Mouse (Mus musculus) hindbrain, embryonic 13.5 days (tissue): ENCODE data around the gene Adgra3. TPM values are rescaled to one million over a fixed set of nuclear protein-coding genes. Genes with fewer than 3 reads are reported as not detected.

ENCODE experiments used
- ATAC-seq: fragments of 200-750 bp; cut with Nextera tagmentation; 2 replicates; pipeline ENCODE4 v1.8.0; 2017; ENCODE audit warnings: moderate TSS enrichment; ENCODE audit not compliant: low FRiP score
- H3K27ac ChIP-seq: fragments of 300-500 bp; sonication (generic); 2 replicates; pipeline ENCODE4 v1.5.1; 2015; ENCODE audit warnings: inconsistent platforms, mild to moderate bottlenecking, moderate library complexity
- H3K27me3 ChIP-seq: fragments of 300-500 bp; sonication (generic); 2 replicates; pipeline ENCODE4 v1.6.1; 2015; ENCODE audit warnings: mild to moderate bottlenecking, inconsistent platforms
- H3K36me3 ChIP-seq: fragments of 300-500 bp; sonication (generic); 2 replicates; pipeline ENCODE4 v1.6.1; 2015; ENCODE audit warnings: mild to moderate bottlenecking, inconsistent platforms
- H3K4me1 ChIP-seq: fragments of 300-500 bp; sonication (generic); replicated peaks from 2 replicates; pipeline ENCODE4 v1.6.1; 2015; ENCODE audit warnings: inconsistent platforms
- H3K4me2 ChIP-seq: fragments of 300-500 bp; sonication (generic); 2 replicates; pipeline ENCODE4 v1.6.1; 2015; ENCODE audit warnings: inconsistent platforms, mild to moderate bottlenecking, moderate library complexity
- H3K4me3 ChIP-seq: fragments of 300-500 bp; sonication (generic); 2 replicates; pipeline ENCODE4 v1.5.1; 2015; ENCODE audit warnings: mild to moderate bottlenecking, inconsistent platforms
- H3K9ac ChIP-seq: fragments of 300-500 bp; sonication (generic); 2 replicates; pipeline ENCODE4 v1.6.1; 2015; ENCODE audit warnings: mild to moderate bottlenecking, inconsistent platforms
- H3K9me3 ChIP-seq: fragments of 300-500 bp; sonication (generic); 2 replicates; pipeline ENCODE4 v1.6.1; 2016; ENCODE audit warnings: inconsistent platforms
- WGBS: fragments of 180-500 bp; shearing (Covaris S2); methylation state at CpG from one replicate; pipeline ENCODE4 v1.1.7; 2015; 5-methylcytosine and 5-hydroxymethylcytosine counted together
- polyA plus RNA-seq: library from polyadenylated mRNA; unstranded; fragments of >200 nt; fragmentation: Nextera tagmentation; extraction: Ambion mirVana; gene quantifications from 2 replicates; pipeline ENCODE4 v1.2.1, GENCODE M21; 2015

Adgra3 gene
- polyA plus RNA-seq, 1 experiment from 2014 or later = 19.6 TPM

DNA sequence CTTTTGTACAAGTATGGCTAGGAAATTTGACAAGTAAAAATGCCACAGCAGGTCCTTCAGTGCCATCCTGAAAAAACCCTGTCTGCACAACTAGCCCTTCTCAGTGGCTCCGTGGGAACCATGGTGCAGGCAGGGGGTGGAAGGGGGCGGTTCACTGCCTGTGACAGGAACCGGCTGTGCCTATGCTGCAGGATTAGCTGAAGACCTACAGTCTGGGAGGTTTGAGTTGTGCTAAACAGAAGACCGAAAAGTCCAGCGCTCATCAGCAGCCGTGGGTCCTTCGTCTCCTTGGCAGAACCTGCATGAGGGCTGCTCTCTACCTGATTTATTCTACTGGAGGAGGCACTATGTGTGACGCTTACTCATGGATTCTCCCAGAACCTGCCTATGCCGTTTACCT, 59.0 kb downstream of the Adgra3 start:
- H3K27me3 ChIP-seq = no peaks in the 10 kb centered on the region
- H3K9ac ChIP-seq = no peak overlapping the region
- H3K36me3 ChIP-seq = peaks cover 4% of the 10 kb centered on the region; the same call in 1 of the 2 replicates
- H3K4me1 ChIP-seq = peaks cover 14% of the 10 kb centered on the region
- no peaks in the 10 kb centered on the region for H3K9me3 ChIP-seq
- WGBS = 79% methylated on average over 9 of the region's 9 CpGs
- H3K4me3 ChIP-seq = no peak overlapping the region
- ATAC-seq = 0 out of 2 replicates have a peak, but pooled peaks have one; percentile 36
- H3K4me2 ChIP-seq = no peak overlapping the region
- no peak overlapping the region for H3K27ac ChIP-seq

DNA sequence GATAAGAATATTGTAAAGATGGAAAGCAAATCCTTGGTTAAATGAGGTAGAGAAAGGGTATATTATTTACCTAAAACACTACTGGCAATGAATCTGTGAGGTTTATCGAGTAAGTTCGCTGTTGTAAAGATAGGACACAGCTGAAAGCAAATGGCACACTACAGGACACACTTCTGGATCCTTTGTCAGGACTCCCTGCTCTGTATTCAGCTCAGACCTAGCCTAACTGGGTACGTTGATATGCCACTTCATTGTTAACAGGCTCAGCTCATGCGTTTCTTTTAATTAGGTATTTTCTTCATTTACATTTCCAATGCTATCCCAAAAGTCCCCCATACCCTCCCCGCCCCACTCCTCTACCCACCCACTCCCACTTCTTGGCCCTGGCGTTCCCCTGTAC, 61.8 kb downstream of the Adgra3 start:
- H3K27ac ChIP-seq = no peak overlapping the region
- 73% methylated on average over 6 of the region's 6 CpGs for WGBS

DNA sequence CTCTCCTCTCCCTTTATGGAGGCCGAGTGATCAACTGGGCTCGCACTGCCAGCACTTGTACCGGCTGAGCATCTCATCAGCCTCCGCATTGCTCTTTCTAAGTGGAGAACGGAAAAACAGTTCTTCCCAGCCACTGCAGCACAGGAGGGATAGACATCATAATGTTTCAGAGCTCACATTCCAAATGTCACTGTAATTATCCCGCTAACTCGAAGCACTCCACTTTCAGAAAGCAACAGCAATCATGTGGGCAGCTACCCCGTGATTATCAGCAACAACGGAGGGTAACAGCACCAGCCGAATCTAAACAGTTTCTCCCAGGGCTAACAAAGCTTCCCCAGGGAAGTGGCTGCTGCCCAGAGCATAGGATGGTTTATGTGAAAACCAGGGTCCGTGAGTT, 62.3 kb downstream of the Adgra3 start:
- H3K9me3 ChIP-seq = no peaks in the 10 kb centered on the region
- H3K27me3 ChIP-seq = no peaks in the 10 kb centered on the region
- no peak for ATAC-seq
- 0 out of 2 replicates have a peak overlapping the region, but pooled peaks have one; percentile 23 for H3K27ac ChIP-seq
- no peak overlapping the region for H3K9ac ChIP-seq
- no peak overlapping the region for H3K4me3 ChIP-seq
- H3K4me2 ChIP-seq = no peak overlapping the region
- H3K36me3 ChIP-seq = peaks cover 7% of the 10 kb centered on the region; the same call in 1 of the 2 replicates
- peaks cover 14% of the 10 kb centered on the region for H3K4me1 ChIP-seq
- whole genome bisulfite sequencing = 78% methylated on average over 9 of the region's 11 CpGs

More for the DNA sequence above, 61.8 kb downstream of the Adgra3 start:
- no peak overlapping the region for H3K4me2 ChIP-seq
- no peak for ATAC-seq
- H3K4me1 ChIP-seq = peaks cover 14% of the 10 kb centered on the region
- no peak overlapping the region for H3K9ac ChIP-seq
- H3K4me3 ChIP-seq = no peak overlapping the region
- H3K36me3 ChIP-seq = peaks cover 7% of the 10 kb centered on the region; the same call in 1 of the 2 replicates
- no peaks in the 10 kb centered on the region for H3K27me3 ChIP-seq
- H3K9me3 ChIP-seq = no peaks in the 10 kb centered on the region

DNA sequence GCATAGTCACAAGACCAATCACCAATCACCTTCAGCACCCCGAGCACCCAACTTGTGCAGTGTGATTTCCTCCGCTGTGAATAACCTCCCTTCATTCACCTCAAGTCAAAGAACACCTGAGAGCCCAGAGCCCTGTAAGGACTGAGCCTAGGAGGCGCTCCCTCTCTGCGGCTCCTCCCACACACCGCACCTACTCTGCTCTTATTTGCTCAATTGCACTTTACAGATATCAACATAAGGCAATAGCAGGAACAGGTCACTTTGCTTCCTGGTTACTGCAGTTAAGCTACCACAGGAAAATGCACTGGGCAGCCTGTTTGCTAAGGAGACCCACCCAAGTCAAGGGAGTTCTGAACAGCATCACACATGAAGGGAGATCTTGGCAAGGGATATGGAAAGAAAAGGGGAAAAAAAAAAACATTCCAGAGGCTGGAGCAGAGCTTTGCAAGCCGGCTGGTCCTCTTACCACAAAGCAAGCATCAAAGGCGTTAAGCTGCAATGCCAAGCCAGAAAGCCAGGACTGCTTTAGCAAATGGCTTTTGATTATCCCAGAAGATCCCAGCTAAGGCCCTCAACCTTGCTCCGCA, 68.0 kb downstream of the Adgra3 start:
- ATAC-seq = no peak; the same call in 1 of the 2 replicates
- no peak overlapping the region for H3K4me3 ChIP-seq
- H3K9me3 ChIP-seq = no peaks in the 10 kb centered on the region
- no peaks in the 10 kb centered on the region for H3K27me3 ChIP-seq
- peaks cover 13% of the 10 kb centered on the region for H3K4me1 ChIP-seq
- 93% methylated on average over 8 of the region's 8 CpGs for WGBS
- no peak overlapping the region for H3K4me2 ChIP-seq
- no peak overlapping the region for H3K27ac ChIP-seq
- H3K9ac ChIP-seq = no peak overlapping the region
- H3K36me3 ChIP-seq = peaks cover 18% of the 10 kb centered on the region

DNA sequence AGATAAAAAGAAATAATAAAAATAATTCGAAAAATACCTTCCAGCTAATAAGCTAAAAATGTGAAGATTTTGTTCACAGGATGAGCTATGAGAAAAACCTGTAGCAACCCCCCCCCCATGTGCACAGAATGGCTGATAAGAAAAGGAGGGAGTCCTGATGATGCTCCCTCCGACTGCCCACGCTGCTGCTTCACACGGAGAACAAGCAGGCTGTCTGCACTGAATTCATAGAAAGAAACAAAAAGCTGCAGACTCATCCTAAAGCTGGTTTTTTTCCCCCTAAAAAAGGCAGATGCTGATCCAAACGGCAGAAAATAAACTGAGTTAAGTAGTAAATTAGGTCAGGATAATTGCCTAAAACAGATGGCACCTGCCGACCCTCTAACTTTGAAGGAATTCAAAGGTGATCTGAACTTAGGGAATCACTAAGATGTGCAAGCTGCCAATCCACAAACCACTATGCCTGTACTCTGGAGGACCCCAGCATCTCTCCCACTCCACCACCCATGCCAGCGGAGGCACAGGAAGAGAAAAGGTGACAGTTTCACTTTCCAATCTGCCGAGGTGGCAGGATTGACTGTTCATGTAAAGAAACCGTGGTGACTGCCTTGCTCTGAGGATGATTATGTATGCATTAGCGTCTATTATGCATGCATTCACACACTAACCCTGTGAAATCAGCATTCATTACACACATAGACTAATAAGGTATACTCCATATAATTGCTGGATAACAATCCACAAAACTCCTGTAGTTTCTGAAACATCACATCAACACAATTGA, 70.6 kb downstream of the Adgra3 start:
- 63% methylated on average over 10 of the region's 10 CpGs for WGBS
- no peak for ATAC-seq
- Histone ChIP-seq H3K9me3 (no peaks in the 10 kb centered on the region), H3K9ac (no peak overlapping the region), H3K36me3 (peaks cover 26% of the 10 kb centered on the region), H3K4me3 (no peak overlapping the region), H3K27ac (0 out of 2 replicates have a peak overlapping the region, but pooled peaks have one; percentile 5), H3K4me2 (no peak overlapping the region), H3K27me3 (no peaks in the 10 kb centered on the region), H3K4me1 (peaks cover 7% of the 10 kb centered on the region; the same call in 1 of the 2 replicates)

DNA sequence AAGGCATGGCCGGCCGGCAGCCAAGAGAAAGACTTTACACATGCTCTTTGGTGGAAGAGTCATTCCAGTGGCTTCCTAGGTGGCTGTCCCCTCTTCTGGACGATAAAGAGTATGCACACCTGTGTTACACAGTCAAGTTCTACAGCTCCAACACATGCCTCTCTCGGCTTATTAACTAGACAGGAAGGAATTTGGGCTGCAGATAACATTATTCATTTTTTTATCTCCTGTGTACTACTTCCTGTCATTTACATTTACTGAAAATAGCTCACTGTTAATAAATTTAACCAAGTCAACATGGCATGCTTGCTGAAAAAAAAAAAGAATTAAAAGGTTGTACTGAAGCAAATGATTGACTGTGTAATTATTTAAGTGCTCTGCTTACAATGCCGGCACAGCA, 78.1 kb downstream of the Adgra3 start:
- H3K4me2 ChIP-seq = no peak overlapping the region
- 85% methylated on average over 5 of the region's 5 CpGs for WGBS
- ATAC-seq = no peak
- no peaks in the 10 kb centered on the region for H3K4me1 ChIP-seq
- no peak overlapping the region for H3K9ac ChIP-seq
- H3K27me3 ChIP-seq = no peaks in the 10 kb centered on the region
- no peaks in the 10 kb centered on the region for H3K9me3 ChIP-seq
- H3K4me3 ChIP-seq = no peak overlapping the region
- peaks cover 20% of the 10 kb centered on the region for H3K36me3 ChIP-seq
- no peak overlapping the region for H3K27ac ChIP-seq

DNA sequence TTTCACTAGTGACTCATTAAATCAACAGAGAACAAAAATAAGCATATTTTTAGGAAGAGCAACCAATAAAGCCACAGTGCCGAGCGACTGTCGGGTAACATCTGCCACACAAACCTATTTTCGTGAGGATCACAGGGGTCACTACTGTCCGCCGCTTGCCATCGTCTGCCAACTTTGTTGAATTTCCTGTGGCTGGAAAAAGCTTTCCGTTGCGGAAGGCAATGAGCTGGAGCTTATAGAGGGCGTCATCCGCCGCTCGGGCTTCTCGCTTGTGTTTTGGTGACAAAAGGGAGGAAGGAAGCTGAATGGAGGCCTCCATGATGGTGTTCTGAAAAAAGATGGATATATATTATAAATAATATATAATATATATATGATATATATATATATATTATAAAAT, 79.6 kb downstream of the Adgra3 start:
- Histone ChIP-seq H3K9me3 (no peaks in the 10 kb centered on the region), H3K4me2 (no peak overlapping the region), H3K4me1 (no peaks in the 10 kb centered on the region), H3K27me3 (no peaks in the 10 kb centered on the region), H3K9ac (no peak overlapping the region), H3K4me3 (no peak overlapping the region), H3K36me3 (peaks cover 21% of the 10 kb centered on the region), H3K27ac (no peak overlapping the region)
- ATAC-seq = no peak
- WGBS = 87% methylated on average over 14 of the region's 14 CpGs

DNA sequence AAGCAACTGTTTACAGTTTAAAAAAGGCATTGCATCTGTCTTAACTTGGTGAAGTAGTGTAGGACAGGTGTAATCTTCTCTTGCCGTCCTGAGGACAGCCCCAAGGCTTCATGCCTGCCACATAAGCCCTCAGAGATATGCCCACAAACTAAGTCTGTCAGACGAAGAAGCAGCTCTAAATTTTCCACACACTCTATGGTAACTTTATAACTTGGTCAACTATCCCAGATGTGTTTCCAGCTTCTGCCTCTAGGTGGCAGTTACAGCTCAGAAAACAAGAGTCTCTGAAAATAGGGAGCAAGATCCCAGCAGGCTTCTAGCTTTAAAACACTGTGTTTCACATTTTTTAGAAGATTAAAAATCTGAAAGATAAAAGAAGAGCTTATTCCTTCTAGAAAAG, 82.8 kb downstream of the Adgra3 start:
- Histone ChIP-seq H3K27me3 (no peaks in the 10 kb centered on the region), H3K36me3 (peaks cover 30% of the 10 kb centered on the region), H3K27ac (no peak overlapping the region), H3K4me1 (no peaks in the 10 kb centered on the region), H3K4me2 (no peak overlapping the region), H3K4me3 (no peak overlapping the region), H3K9me3 (no peaks in the 10 kb centered on the region), H3K9ac (no peak overlapping the region)
- ATAC-seq = no peak
- WGBS = 70% methylated on average over 2 of the region's 2 CpGs

DNA sequence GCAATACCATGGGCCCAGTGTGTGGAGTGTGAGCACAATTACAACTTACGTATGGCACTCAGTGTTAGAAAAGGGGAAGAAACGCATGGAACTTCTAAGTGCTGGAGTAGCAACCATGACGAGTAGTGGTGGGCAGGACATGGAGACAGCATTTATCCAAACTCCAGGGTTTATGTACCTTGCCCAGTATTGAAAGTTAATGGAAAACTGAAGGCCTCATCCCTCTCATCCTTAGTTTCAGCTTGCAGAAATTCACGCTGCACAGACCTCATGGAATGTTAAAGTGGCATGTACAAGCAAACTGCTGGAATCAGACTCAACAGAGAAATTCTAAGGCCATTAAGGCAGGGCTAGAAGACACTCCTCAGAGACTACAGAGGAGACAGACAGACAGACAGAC, 84.6 kb downstream of the Adgra3 start:
- Histone ChIP-seq H3K9ac (no peak overlapping the region), H3K4me1 (no peaks in the 10 kb centered on the region), H3K4me3 (no peak overlapping the region), H3K27me3 (no peaks in the 10 kb centered on the region), H3K4me2 (no peak overlapping the region), H3K9me3 (no peaks in the 10 kb centered on the region), H3K36me3 (peaks cover 34% of the 10 kb centered on the region), H3K27ac (no peak overlapping the region)
- WGBS = 96% methylated on average over 4 of the region's 4 CpGs
- ATAC-seq = no peak

DNA sequence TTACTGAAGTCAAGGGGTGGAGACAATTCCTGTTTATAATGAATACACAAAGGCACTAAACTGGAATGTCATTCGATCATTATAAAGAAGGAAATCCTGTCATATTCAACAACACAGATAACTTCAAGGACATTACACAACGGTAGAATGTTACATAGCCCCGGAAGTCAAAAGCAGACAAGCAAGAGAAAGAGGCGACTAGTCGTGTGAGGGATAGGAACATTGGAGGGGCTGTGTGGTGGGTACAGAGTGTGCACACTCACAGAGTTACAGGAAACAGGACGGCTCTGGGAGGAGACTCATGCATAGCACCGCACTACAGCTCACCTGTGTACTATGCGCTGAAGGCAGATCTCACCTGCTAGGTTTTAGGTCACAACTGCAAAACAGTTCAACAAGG, 89.1 kb downstream of the Adgra3 start:
- H3K4me1 ChIP-seq = no peaks in the 10 kb centered on the region
- H3K9me3 ChIP-seq = no peaks in the 10 kb centered on the region
- no peak overlapping the region for H3K4me3 ChIP-seq
- no peaks in the 10 kb centered on the region for H3K27me3 ChIP-seq
- H3K9ac ChIP-seq = no peak overlapping the region
- peaks cover 27% of the 10 kb centered on the region for H3K36me3 ChIP-seq
- no peak overlapping the region for H3K27ac ChIP-seq
- ATAC-seq = no peak
- no peak overlapping the region for H3K4me2 ChIP-seq
- WGBS = 89% methylated on average over 8 of the region's 8 CpGs

DNA sequence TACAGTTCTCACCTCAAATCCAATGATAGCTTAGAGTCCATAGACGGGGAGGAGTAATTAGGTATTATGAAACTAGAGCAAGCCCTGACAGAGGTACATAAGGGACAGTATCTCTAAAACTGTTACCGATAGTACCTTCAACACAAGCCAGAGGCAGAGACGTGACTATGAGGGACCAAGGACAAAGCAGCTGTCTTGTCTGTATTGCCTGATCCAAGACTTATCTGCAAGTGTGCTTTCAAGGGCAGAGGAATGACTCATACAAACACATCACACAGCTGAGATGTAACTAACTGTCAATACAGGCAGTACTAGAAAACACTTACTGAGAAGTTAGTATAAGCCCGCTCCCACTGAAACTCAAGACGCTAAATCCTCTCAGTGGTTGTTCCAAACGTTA, 91.1 kb downstream of the Adgra3 start:
- no peaks in the 10 kb centered on the region for H3K27me3 ChIP-seq
- no peak overlapping the region for H3K4me3 ChIP-seq
- no peaks in the 10 kb centered on the region for H3K4me1 ChIP-seq
- no peak overlapping the region for H3K9ac ChIP-seq
- no peaks in the 10 kb centered on the region for H3K9me3 ChIP-seq
- H3K36me3 ChIP-seq = peaks cover 29% of the 10 kb centered on the region
- H3K27ac ChIP-seq = no peak overlapping the region
- ATAC-seq = no peak
- no peak overlapping the region for H3K4me2 ChIP-seq
- WGBS = 94% methylated on average over 6 of the region's 6 CpGs

DNA sequence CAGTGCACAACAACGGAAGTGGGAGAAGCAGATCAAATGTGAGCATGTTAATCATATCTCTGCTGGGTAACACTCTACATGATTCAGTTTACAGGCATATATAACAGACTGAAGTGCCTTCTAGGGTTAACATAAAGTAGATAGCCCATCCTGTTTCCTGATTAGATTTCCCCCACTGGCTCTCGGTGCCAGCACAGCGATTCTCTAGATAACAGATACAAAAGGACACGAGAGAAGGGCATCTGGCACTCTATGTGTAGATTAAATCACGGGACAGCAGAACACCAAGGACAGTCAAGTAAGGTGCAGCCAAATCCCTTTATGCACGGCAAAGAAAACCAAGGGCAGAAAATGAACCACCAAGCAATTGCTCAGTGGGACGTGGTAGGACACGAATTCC, 93.0 kb downstream of the Adgra3 start:
- 91% methylated on average over 8 of the region's 8 CpGs for WGBS
- Histone ChIP-seq H3K4me2 (no peak overlapping the region), H3K4me1 (no peaks in the 10 kb centered on the region), H3K4me3 (no peak overlapping the region), H3K9me3 (no peaks in the 10 kb centered on the region), H3K36me3 (peaks cover 36% of the 10 kb centered on the region), H3K27ac (no peak overlapping the region), H3K9ac (no peak overlapping the region), H3K27me3 (no peaks in the 10 kb centered on the region)
- ATAC-seq = no peak
